Mouse (Mus musculus) bone marrow macrophage, adult 2 months (primary cell): ENCODE data around the gene Pcid2. TPM values are rescaled to one million over a fixed set of nuclear protein-coding genes. Genes with fewer than 3 reads are reported as not detected.
A peak's percentile ranks its signal among the peaks of the same experiment; 100 is the strongest.

ENCODE experiments used
- H3K27ac ChIP-seq: 2 replicates; pipeline ENCODE4 v1.5.1; 2012; ENCODE audit warnings: low read depth, low read length; ENCODE audit not compliant: insufficient read depth
- H3K4me1 ChIP-seq: 2 replicates; pipeline ENCODE4 v1.6.1; 2012; ENCODE audit warnings: low read length; ENCODE audit not compliant: control insufficient read depth, insufficient read depth
- H3K4me3 ChIP-seq: 2 replicates; pipeline ENCODE4 v1.5.1; 2012; ENCODE audit warnings: mild to moderate bottlenecking, low read length, moderate library complexity; ENCODE audit not compliant: insufficient read depth
- CTCF ChIP-seq: IDR thresholded peaks from 2 replicates; pipeline ENCODE4 v1.5.1; 2012; ENCODE audit warnings: low read depth, mild to moderate bottlenecking, low read length, moderate library complexity
- POLR2A ChIP-seq: IDR thresholded peaks from 2 replicates; pipeline ENCODE4 v1.6.1; 2012; ENCODE audit warnings: mild to moderate bottlenecking, low read depth, low read length, borderline replicate concordance
- polyA plus RNA-seq: library from polyadenylated mRNA; stranded (reverse); fragments of >200 nt; gene quantifications from 2 replicates; pipeline ENCODE4 v1.2.4, GENCODE M21; 2012; ENCODE audit not compliant: missing spikeins, insufficient read depth, insufficient read length

The Pcid2 gene
- polyA plus RNA-seq, 1 experiment = 16.4 TPM

DNA sequence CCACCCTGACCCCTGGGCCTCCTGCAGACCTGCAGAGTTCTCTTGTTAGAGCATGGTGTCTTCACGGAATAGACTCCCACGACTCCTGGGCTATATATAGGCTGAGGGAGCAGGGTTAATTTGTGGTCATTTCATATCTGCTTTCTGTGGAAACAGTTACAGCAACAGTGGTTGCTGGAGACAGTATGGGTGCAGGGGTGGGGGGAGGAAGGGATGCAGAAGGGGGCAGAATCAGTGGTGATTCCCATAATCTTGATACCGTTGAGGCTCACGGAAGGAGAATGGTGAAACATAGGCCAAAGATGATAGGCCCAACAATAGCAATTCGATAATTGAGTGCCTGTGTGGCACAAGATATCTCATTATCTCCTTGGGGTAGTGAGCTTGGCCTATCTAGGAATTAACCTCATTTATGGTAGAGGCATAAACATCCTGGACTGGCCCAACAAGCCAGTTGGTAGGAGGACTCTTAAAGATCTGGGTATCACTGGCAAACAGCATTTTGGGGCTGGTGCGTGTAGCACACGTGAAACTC is 17.7 kb upstream of the Pcid2 start:
- Histone ChIP-seq H3K4me3 (no peak overlapping the region), H3K27ac (no peak overlapping the region), H3K4me1 (peaks cover 6% of the 10 kb centered on the region)
- TF ChIP-seq CTCF (no peak), POLR2A (no peak)

DNA sequence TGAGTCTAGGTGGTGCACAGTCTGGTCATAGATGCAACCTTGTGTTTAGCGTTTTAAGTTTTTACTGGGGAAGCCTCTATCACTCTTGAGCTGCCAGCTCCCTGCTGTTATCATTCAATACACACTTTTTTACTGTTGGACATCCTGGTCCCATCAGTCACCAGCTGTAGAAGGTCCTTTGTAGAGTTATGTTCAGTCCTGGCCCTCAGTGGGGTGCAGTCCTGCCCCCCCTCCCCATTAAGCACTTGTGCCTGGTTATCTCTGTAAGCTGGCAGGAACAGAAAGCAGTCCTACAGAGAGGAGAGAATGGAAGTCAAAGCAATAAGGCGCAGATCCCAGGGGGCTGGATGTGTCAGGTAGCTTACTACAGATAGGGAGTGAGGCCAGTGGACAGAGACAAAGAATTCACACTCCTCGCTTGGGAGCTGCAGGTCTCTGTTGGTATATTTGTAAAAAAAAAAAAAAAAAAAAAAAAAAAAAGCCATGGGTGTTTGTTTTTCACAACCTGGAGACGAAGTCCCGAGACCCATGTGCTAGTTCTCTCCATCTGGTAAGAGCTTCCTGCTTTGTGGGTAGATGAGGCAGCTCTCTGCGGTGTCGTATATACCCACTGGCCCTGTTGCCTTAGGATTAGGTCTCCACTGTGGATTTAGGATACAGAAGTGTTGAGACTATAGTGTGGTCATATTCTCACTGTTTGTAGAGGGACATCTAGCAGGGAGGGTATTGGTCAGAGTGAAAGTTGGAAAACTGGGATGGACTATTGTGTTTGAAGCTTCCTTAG is 15.8 kb upstream of the Pcid2 start:
- Histone ChIP-seq H3K27ac (no peak overlapping the region), H3K4me3 (no peak overlapping the region), H3K4me1 (peaks cover 15% of the 10 kb centered on the region)
- TF ChIP-seq CTCF (no peak), POLR2A (no peak)

DNA sequence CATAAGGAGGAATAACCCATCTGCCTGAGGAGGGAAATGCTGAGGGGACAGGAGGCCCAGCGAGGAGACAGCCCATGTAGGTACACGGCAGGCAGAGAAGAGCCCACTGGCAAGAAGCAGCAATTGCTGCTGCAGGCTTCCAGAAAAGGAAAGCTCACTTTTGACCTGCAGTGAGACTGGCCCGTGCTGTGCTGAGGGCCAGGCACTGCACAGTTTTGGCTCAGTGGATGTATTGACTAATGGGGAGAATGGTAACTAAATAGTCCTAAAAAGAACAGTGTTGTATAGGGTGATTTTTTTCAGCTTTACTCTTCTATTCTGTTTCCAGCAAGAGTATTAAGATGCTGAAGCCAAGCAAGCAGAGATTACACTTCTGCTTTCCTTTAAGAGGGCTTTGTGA is 13.3 kb upstream of the Pcid2 start:
- Histone ChIP-seq H3K27ac (no peak overlapping the region), H3K4me3 (no peak overlapping the region), H3K4me1 (peaks cover 15% of the 10 kb centered on the region)
- TF ChIP-seq CTCF (no peak), POLR2A (no peak)

DNA sequence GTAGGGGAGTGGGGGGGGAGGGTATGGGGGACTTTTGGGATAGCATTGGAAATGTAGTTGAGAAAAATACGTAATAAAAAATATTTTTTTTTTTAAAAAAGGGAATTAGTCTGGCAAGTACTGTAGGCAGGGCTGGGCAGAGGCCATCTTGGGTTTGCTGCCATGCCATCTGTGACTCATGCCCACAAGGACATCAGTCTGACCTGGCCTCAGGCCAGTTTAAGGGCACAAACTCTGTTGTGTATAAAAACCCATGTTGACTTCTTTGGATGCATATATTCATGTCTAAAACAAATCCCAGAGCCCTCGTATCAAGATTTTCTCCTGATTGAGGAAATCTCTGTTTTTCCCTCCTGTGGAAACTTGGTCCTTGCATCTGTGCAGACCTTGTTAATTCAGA is 11.8 kb upstream of the Pcid2 start:
- no peak overlapping the region for H3K4me3 ChIP-seq
- TF ChIP-seq POLR2A (no peak), CTCF (no peak)
- peaks cover 25% of the 10 kb centered on the region for H3K4me1 ChIP-seq
- H3K27ac ChIP-seq = no peak overlapping the region; the same call in 1 of the 2 replicates

DNA sequence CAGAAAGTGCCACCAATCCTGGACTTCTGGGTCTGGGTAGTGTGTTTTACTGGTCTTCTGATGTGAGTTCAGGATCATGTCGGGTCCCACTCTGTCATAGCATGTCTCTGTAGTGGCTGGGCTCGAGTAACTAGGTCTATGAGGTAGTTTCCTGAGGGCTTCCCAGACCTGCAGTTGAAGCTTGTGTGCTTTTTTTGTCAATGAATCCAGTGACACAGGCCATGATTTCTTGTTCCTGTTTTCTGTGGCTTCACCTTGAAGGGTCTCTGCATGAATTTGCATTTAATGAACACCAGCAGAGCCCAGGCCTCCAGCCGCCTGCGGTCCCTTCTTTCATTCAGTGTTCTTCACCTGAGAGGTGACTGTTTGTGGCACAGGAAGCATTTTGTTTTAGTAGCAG is 8.0 kb upstream of the Pcid2 start:
- H3K4me3 ChIP-seq = no peak overlapping the region
- no peak overlapping the region for H3K27ac ChIP-seq
- peaks cover 21% of the 10 kb centered on the region for H3K4me1 ChIP-seq
- no peak for TF ChIP-seq POLR2A
- TF ChIP-seq CTCF = no peak

DNA sequence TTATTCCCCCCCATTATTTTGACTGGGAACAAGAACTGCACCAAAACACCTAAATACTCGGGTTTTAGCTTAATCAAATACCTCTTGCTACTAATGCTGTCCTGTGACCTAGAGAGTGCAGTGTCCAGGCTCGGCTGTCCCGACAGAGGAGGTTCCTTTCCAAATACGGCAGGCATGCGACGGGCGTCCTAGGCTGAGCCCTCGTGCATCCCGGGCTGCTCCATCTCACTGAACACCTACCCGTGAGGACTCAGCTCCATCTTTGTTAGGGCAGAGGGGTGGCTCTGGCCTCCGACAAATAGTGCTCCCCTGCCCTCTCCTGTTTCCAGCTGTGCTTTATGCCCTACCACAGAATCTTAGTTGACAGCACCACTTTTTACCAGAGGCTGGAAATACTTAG is 6.7 kb upstream of the Pcid2 start:
- TF ChIP-seq POLR2A (no peak), CTCF (no peak)
- peaks cover 14% of the 10 kb centered on the region for H3K4me1 ChIP-seq
- no peak overlapping the region for H3K27ac ChIP-seq
- H3K4me3 ChIP-seq = no peak overlapping the region

DNA sequence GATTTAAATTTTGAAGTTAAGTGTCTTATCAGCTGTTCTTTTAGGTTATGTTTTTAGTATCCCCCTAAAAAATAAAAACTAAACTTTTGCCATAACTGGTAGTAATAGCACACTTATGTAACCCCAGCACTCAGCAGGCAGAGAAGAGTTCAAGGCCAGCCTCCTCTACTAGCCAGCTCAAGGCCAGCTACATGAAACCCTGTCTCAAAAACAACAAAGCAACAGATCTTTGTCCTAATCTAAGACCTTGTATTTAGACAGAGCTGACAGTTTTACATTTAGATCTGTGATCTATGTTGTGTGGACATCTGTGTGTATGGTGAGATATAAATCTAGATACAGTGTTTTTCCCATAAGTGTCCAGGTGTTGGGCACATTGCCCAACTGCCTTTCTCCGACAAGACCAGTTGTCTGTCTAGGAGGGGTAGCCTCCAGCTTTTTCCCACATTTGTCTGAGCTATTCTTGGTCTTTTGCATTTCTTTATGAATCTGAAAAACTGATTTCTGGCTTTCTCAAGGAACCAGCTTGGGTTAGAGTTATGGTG is 4.2 kb upstream of the Pcid2 start:
- Histone ChIP-seq H3K4me1 (peaks cover 14% of the 10 kb centered on the region), H3K4me3 (no peak overlapping the region), H3K27ac (no peak overlapping the region)
- TF ChIP-seq POLR2A (no peak), CTCF (no peak)

DNA sequence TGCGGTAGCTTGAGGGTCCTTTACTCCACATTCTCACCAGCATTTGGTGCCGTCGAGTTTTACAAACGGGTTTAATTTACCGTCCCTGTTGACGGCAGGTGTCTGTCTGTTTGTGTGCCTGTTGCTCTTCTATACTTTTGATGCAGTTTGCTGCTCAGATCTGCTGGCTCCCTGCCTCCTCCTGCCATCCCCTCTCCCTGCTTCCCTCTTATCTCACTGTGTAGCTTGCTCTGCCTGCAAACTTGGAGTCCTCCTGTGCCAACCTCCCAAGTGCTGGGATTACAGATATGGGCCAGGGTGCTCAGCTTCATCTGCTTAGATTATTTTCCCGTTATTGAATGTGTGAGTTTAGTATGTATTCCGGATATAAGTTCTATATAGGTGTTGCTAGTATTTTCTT is 3.7 kb upstream of the Pcid2 start:
- H3K4me3 ChIP-seq = no peak overlapping the region
- H3K27ac ChIP-seq = no peak overlapping the region

DNA sequence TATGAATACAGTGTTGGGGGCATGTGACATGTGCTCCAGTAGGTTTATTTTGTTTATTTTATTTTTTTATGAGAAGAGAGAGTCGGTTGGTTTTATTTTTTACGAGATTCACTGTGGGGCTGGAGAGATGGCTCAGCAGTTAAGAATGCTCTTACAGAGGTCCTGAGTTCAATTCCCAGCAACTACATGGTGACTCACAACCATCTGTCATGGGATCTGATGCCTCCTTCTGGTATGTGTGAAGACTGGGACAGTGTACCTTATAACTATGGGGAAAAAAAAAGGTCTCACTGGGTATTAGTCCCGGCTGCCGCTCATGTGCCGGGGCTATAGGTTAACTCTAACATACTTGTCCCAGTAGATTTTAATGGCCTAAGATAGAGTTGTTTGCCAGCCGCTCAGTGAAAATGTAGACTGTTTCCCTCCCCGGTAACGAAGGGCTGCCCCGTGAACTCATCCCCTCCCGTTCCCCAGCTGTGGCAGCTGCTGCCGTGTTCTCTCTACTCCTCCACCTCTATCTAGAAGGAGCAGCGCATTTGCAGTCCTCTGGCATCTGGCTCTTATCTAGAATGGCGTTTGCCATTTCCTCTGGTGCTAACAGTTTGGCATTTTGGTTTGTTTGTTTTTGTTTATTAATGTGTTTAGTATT is 2.9 kb upstream of the Pcid2 start:
- no peak overlapping the region for H3K4me3 ChIP-seq
- H3K4me1 ChIP-seq = peaks cover 17% of the 10 kb centered on the region
- TF ChIP-seq CTCF = no peak
- TF ChIP-seq POLR2A = no peak
- H3K27ac ChIP-seq = no peak overlapping the region

More for the DNA sequence above, 3.7 kb upstream of the Pcid2 start:
- TF ChIP-seq CTCF (no peak), POLR2A (no peak)
- H3K4me1 ChIP-seq = peaks cover 14% of the 10 kb centered on the region

DNA sequence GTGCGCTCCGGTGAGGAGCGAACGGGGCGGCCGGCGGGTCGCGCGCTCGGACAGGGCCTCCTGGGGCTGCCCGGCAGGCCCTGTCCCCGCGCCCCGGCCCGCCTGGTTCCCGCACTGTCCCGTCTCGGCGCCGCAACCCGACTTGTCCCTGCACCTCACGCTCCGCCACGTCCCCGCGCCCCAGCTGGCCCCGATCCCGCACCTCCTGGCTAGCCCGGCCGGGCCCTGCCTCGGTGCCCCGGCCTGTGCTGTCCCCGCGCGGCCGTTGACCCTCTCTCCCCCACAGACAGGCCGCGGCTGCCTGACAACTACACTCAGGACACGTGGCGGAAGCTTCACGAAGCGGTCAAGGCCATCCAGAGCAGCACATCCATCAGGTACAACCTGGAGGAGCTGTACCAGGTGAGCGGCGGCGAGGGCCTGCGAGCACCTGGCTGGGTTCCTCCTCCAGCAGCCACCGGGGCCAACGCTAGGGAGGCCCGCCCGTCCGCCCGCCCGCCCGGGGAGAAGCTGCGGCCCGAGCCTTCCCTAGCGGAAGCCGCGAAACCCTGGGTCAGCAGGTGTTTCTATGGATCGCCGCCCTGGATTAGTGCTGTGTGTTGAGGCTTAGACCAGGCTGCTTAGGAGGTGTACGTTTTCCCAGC is 771 bp upstream of the Pcid2 start:
- TF ChIP-seq POLR2A (no peak), CTCF (no peak)
- H3K4me3 ChIP-seq = peak overlapping the region; percentile 83
- H3K4me1 ChIP-seq = peaks cover 8% of the 10 kb centered on the region
- H3K27ac ChIP-seq = peak overlapping the region; percentile 42
